Mouse (Mus musculus) heart, postnatal 0 days (tissue): Measurements from ENCODE around the gene Nrf1. TPM values are rescaled to one million over a fixed set of nuclear protein-coding genes. Genes with fewer than 3 reads are reported as not detected.

Experiments used
- ATAC-seq: fragments of 200-750 bp; cut with Nextera tagmentation; 2 replicates; pipeline ENCODE4 v1.8.0; 2017; ENCODE audit warnings: low read depth, moderate number of reproducible peaks, moderate library complexity; ENCODE audit not compliant: insufficient read depth
- DNase-seq: peaks from one replicate; pipeline ENCODE4 v3.0.0-alpha.2; 2016; ENCODE audit warnings: low spot score
- H3K27ac ChIP-seq: fragments of 300-500 bp; sonication (generic); 2 replicates; pipeline ENCODE4 v1.5.1; 2014; ENCODE audit warnings: low read depth, mild to moderate bottlenecking
- H3K27me3 ChIP-seq: fragments of 300-500 bp; sonication (generic); 2 replicates; pipeline ENCODE4 v1.6.1; 2014; ENCODE audit warnings: low read length, mixed read lengths; ENCODE audit not compliant: control insufficient read depth, insufficient read depth
- H3K36me3 ChIP-seq: fragments of 300-500 bp; sonication (generic); replicated peaks from 2 replicates; pipeline ENCODE4 v1.6.1; 2014; ENCODE audit warnings: low read length, mixed read lengths; ENCODE audit not compliant: control insufficient read depth, insufficient read depth
- H3K4me1 ChIP-seq: fragments of 300-500 bp; sonication (generic); 2 replicates; pipeline ENCODE4 v1.6.1; 2014; ENCODE audit warnings: antibody characterized with exemption; ENCODE audit not compliant: control insufficient read depth, insufficient read depth
- H3K4me2 ChIP-seq: fragments of 300-500 bp; sonication (generic); 2 replicates; pipeline ENCODE4 v1.6.1; 2014; ENCODE audit warnings: low read depth, mild to moderate bottlenecking, low read length, moderate library complexity
- H3K4me3 ChIP-seq: fragments of 300-500 bp; sonication (generic); 2 replicates; pipeline ENCODE4 v1.5.1; 2014; ENCODE audit warnings: low read depth, low read length
- H3K9ac ChIP-seq: fragments of 300-500 bp; sonication (generic); replicated peaks from 2 replicates; pipeline ENCODE4 v1.6.1; 2014; ENCODE audit warnings: low read depth, low read length, mixed read lengths
- H3K9me3 ChIP-seq: fragments of 300-500 bp; sonication (generic); replicated peaks from 2 replicates; pipeline ENCODE4 v1.6.1; 2016; ENCODE audit warnings: low read length; ENCODE audit not compliant: control insufficient read depth
- CTCF ChIP-seq: IDR thresholded peaks from 2 replicates; pipeline ENCODE4 v1.5.1; 2016; ENCODE audit warnings: antibody characterized with exemption, control low read depth, low read depth
- EP300 ChIP-seq: IDR thresholded peaks from 2 replicates; pipeline ENCODE4 v1.6.1; 2016; ENCODE audit warnings: antibody characterized with exemption, low read depth
- WGBS: fragments of 180-500 bp; shearing (Covaris S2); extraction: QIAGEN DNeasy Blood & Tissue Kit; methylation state at CpG from one replicate; pipeline ENCODE4 v1.1.7; 2014; 5-methylcytosine and 5-hydroxymethylcytosine counted together
- polyA plus RNA-seq: library from polyadenylated mRNA; unstranded; fragments of >200 nt; fragmentation: Nextera tagmentation; extraction: Ambion mirVana; gene quantifications from 2 replicates; pipeline ENCODE4 v1.2.1, GENCODE M21; 2015
- total RNA-seq: library from RNA; depleted of rRNA; stranded (reverse); fragments of >200 nt; gene quantifications from 2 replicates; pipeline ENCODE4 v1.2.3, GENCODE M21; 2014; ENCODE audit warnings: low replicate concordance

The Nrf1 gene
- total and polyA plus RNA-seq, 2 experiments from 2014 or later = 14.1 to 90.1 TPM

DNA sequence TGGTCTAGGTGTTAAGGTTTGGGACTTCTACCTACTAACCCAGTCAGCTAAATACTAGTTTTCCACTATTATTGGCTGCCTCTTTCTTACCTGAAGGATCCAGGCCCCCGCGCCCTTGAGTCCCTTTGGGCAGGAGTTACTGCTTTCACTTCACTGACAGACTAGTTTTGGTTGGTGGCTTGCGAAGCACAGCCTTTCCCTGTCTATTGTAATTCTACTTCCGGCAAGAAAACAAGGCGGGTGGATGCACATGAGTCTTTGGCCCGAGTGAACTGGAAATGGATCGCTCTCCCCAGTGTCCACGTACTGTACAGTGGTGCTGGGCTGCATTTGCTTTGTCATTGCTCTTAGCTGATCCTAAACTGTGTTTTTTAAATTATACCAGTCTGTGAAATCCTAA, 102.7 kb downstream of the Nrf1 start:
- H3K9me3 ChIP-seq = no peaks in the 10 kb centered on the region
- no peak overlapping the region for H3K4me2 ChIP-seq
- no peak overlapping the region for H3K27ac ChIP-seq
- H3K9ac ChIP-seq = no peak overlapping the region
- TF ChIP-seq EP300 = no peak
- no peak for TF ChIP-seq CTCF
- DNase-seq = no peak
- ATAC-seq = no peak
- H3K4me3 ChIP-seq = no peak overlapping the region
- no peaks in the 10 kb centered on the region for H3K27me3 ChIP-seq
- 91% methylated on average over 8 of the region's 8 CpGs for WGBS
- no peaks in the 10 kb centered on the region for H3K4me1 ChIP-seq
- H3K36me3 ChIP-seq = peaks cover 29% of the 10 kb centered on the region

DNA sequence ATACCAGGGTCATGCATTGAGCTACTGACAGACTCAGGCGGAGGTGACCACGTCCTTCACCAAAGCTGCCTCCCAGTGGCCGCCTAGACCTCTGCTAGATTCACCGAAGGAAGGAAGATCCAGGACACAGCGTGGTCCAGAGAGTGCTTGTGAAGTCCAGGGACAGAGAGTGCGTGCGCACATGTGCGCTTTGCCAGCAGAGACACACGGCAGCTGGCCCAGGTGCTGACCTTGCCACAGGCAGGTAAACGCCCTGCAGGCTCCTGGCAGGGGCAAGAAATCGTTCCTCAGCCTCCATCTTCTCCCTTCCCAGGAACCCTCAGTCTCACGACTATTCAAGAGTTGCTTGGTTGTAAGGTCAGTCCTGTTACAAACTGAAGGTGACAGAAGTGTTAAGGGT, 104.4 kb downstream of the Nrf1 start:
- peaks cover 29% of the 10 kb centered on the region for H3K36me3 ChIP-seq
- no peaks in the 10 kb centered on the region for H3K27me3 ChIP-seq
- no peaks in the 10 kb centered on the region for H3K9me3 ChIP-seq
- H3K27ac ChIP-seq = no peak overlapping the region
- DNase-seq (no peak), ATAC-seq (no peak)
- WGBS = 86% methylated on average over 12 of the region's 12 CpGs
- no peak for TF ChIP-seq CTCF
- no peak for TF ChIP-seq EP300
- H3K4me3 ChIP-seq = no peak overlapping the region
- H3K4me2 ChIP-seq = no peak overlapping the region
- no peak overlapping the region for H3K9ac ChIP-seq
- no peaks in the 10 kb centered on the region for H3K4me1 ChIP-seq

DNA sequence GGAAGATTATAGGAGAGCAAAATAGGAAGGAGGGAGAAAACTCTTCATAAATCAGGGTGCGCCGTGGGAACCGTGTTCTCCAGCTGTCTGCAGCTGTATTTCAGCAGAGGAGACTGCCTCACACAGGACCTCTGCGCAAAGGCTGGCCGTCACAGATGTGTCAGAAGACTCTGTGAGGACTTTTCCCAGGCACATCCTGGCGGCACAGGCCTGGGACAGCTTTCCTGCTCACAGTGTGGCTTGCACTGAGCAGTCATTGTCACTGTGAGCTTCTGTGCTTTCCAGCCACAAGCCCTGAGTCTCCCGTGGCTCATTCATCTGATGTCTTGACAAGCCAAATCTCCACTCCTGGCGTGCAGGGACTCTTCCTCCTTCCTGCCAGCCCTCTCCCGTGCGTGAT, 104.9 kb downstream of the Nrf1 start:
- TF ChIP-seq EP300 (no peak), CTCF (no peak)
- ATAC-seq (no peak), DNase-seq (no peak)
- no peaks in the 10 kb centered on the region for H3K27me3 ChIP-seq
- H3K4me2 ChIP-seq = no peak overlapping the region
- no peaks in the 10 kb centered on the region for H3K9me3 ChIP-seq
- 61% methylated on average over 10 of the region's 10 CpGs for WGBS
- no peak overlapping the region for H3K9ac ChIP-seq
- no peak overlapping the region for H3K27ac ChIP-seq
- H3K4me3 ChIP-seq = no peak overlapping the region
- no peaks in the 10 kb centered on the region for H3K4me1 ChIP-seq
- peaks cover 29% of the 10 kb centered on the region for H3K36me3 ChIP-seq

DNA sequence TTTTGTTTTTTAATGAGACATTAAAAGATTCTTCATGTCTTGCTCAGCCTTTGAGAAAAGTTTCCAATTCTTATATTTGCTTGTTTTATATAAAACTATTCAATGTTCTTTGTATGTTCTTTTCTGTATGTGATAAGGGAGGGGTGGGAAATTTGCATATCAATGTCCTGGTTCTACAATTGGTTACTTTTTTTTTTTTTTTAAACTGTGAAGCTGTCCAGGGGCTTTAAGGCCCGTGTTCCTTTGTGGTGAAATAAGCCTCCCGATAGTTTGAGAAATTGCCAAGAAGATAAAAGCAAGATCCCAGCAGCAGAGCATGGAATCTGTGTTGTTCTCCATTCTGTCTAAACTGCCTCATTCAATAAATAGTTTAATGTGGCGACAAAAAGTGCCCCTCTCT, 105.3 kb downstream of the Nrf1 start:
- no peak for ATAC-seq
- TF ChIP-seq CTCF (no peak), EP300 (no peak)
- no peak overlapping the region for H3K27ac ChIP-seq
- 67% methylated on average over 3 of the region's 3 CpGs for WGBS
- no peaks in the 10 kb centered on the region for H3K4me1 ChIP-seq
- no peaks in the 10 kb centered on the region for H3K27me3 ChIP-seq
- H3K9ac ChIP-seq = no peak overlapping the region
- no peak overlapping the region for H3K4me3 ChIP-seq
- DNase-seq = no peak
- no peak overlapping the region for H3K4me2 ChIP-seq
- H3K9me3 ChIP-seq = no peaks in the 10 kb centered on the region
- H3K36me3 ChIP-seq = peaks cover 29% of the 10 kb centered on the region

DNA sequence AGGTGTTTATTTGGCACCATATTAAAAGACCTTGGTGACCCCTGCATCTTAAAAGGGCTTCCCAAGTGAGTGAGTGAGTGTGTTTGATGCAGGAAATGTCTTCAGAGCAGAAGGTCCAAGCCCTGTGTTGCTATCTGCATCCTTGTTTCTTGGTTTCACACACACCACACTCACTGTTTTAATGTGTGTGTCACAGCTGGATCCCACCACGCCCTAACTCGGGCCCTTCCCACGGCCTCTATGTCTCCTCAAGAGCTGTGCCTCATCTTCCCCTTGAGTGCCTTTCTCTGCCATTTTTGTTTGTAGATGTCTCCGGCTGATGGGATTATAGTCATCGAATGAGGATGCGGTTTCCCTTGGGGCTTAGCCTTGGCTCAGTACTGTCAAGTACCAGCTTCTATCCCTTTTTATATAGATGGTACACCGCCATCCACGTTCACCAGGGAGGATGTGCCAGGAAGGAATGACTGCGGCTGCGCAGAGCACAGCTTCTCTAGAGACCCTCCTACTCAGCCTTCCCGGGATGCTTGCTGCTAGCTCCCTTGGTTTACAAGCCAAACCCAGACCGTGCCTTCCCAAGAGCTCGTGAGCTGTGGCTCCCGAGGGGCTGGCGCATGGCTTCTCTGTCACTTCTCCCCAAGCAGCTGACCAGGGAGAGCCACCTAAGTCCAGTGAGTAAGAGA, 106.1 kb downstream of the Nrf1 start:
- Histone ChIP-seq H3K4me1 (no peaks in the 10 kb centered on the region), H3K36me3 (peaks cover 23% of the 10 kb centered on the region), H3K27ac (no peak overlapping the region), H3K27me3 (no peaks in the 10 kb centered on the region), H3K9ac (no peak overlapping the region), H3K4me3 (no peak overlapping the region), H3K4me2 (no peak overlapping the region), H3K9me3 (no peaks in the 10 kb centered on the region)
- WGBS = 91% methylated on average over 15 of the region's 15 CpGs
- ATAC-seq (no peak), DNase-seq (no peak)
- TF ChIP-seq EP300 = no peak
- no peak for TF ChIP-seq CTCF

DNA sequence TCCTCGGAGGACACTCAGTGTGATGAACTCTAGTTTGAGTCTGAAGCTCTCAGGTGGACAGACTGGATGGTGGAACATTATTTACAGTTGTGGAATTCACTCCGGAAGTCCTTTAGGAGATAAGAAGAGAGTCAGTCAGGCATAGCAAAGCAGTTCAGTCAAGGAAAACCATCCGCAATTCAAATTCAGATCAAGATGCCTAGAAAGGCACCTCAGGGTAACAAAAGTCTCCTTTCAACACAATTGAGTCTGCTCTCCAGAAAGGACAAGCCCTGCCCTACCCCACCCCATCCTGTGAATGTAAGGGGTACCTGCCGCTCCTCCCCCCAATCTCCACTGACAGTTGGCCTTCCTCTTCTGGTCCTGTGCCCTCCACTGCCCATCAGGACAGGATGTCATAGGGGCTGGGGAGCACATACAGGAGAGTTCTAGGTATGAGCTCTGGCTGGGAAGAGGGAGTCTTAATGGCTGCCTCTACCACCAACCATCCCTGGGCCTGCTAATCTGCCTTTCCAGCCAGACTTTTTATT, 111.8 kb downstream of the Nrf1 start:
- no peaks in the 10 kb centered on the region for H3K36me3 ChIP-seq
- no peak for DNase-seq
- 57% methylated on average over 4 of the region's 4 CpGs for WGBS
- ATAC-seq = no peak
- H3K4me2 ChIP-seq = no peak overlapping the region
- no peak overlapping the region for H3K4me3 ChIP-seq
- H3K4me1 ChIP-seq = 0 out of 2 replicates have a peak, but pooled peaks cover 7% of the 10 kb centered on the region
- no peak overlapping the region for H3K27ac ChIP-seq
- H3K27me3 ChIP-seq = no peaks in the 10 kb centered on the region
- no peak overlapping the region for H3K9ac ChIP-seq
- TF ChIP-seq CTCF (no peak), EP300 (no peak)
- H3K9me3 ChIP-seq = no peaks in the 10 kb centered on the region
